Mouse (Mus musculus): ENCODE measurements around the gene Gins3.

GRCm38 (mm10) chr8:95590539-95590938, 42.7 kb upstream of the Gins3 start:
- TF ChIP-seq EP300 (IDR thresholded peaks at IDR 0.05; ENCODE audit: low read depth in 1 of 2, low read length in 2 of 2) (no peak), HCFC1 (IDR thresholded peaks at IDR 0.05; ENCODE audit: low read depth, low read length) (no peak), CTCF (IDR thresholded peaks at IDR 0.05 in 2 of 3, conservative IDR thresholded peaks at IDR 0.05 in 1 of 3; ENCODE audit: control insufficient read depth in 1 of 3, insufficient read depth in 1 of 3, low read depth in 2 of 3, low read length in 3 of 3, poor library complexity in 1 of 3, severe bottlenecking in 1 of 3) (no peak), GATA1 (IDR thresholded peaks at IDR 0.05; ENCODE audit: low read depth, low read length) (no peak), TBP (IDR thresholded peaks at IDR 0.05; ENCODE audit: low read depth, low read length) (no peak)

Data from MEL (cell line).